Mouse (Mus musculus) heart, postnatal 0 days (tissue): Measurements from ENCODE around the gene 5430419D17Rik.

Experiments
- CTCF ChIP-seq: IDR thresholded peaks from 2 replicates; pipeline ENCODE4 v1.5.1; 2016; ENCODE audit warnings: antibody characterized with exemption, control low read depth, low read depth
- EP300 ChIP-seq: IDR thresholded peaks from 2 replicates; pipeline ENCODE4 v1.6.1; 2016; ENCODE audit warnings: antibody characterized with exemption, low read depth

DNA sequence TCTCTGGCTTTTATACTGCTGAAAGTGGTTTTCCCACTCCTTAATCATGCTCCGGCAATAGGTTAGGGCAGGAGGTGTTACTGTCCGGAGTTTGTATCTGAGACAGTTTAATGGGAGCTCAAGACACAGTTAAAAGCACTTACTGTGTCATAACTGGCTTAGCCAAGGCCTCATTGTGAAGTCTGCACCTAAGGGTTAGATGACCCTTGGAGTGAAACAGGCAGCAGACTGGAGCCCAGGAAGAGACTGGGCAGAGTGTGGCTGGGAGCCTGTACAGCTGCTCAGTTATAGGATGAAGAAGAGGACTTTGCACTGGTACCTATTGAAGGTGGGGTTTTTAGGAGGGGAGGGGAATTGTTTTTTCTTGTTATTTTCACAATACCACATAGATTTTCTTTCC lies 28.0 kb upstream of the 5430419D17Rik start, which contains the start of gene 4933402N03Rik:
- TF ChIP-seq CTCF, result no peak
- TF ChIP-seq EP300, result no peak
